Mouse (Mus musculus): ENCODE data around the gene Tmc2. TPM values are rescaled to one million over a fixed set of nuclear protein-coding genes. Genes with fewer than 3 reads are reported as not detected.

Tmc2 gene
- polyA plus RNA-seq, 1 experiment from 2014 or later, result not detected

Other genes with a start within 250 kb of the Tmc2 start
- 0.05 TPM in 1 of 2 replicates, not detected in the other for gene Tgm3, start 182.8 kb upstream of the Tmc2 start, polyA plus RNA-seq (2015; fragmentation: Nextera tagmentation; extraction: Ambion mirVana)
- gene Tgm6, start 82.8 kb upstream of the Tmc2 start, polyA plus RNA-seq (2015; fragmentation: Nextera tagmentation; extraction: Ambion mirVana), result not detected in 2 replicates
- 517 and 522 TPM in 2 replicates for gene Snrpb, start 15.8 kb upstream of the Tmc2 start, polyA plus RNA-seq (2015; fragmentation: Nextera tagmentation; extraction: Ambion mirVana)
- gene Nop56, start 79.2 kb downstream of the Tmc2 start, polyA plus RNA-seq (2015; fragmentation: Nextera tagmentation; extraction: Ambion mirVana), result 276 and 282 TPM in 2 replicates
- gene Idh3b, start 89.4 kb downstream of the Tmc2 start, polyA plus RNA-seq (2015; fragmentation: Nextera tagmentation; extraction: Ambion mirVana), result 247 and 268 TPM in 2 replicates
- 2.2 TPM in 2 replicates for gene Ebf4, start 100.0 kb downstream of the Tmc2 start, polyA plus RNA-seq (2015; fragmentation: Nextera tagmentation; extraction: Ambion mirVana)
- 36.1 and 36.3 TPM in 2 replicates for gene Cpxm1, start 202.4 kb downstream of the Tmc2 start, polyA plus RNA-seq (2015; fragmentation: Nextera tagmentation; extraction: Ambion mirVana)
- 0.13 TPM in 1 of 2 replicates, not detected in the other for gene Gm28372, start 210.0 kb downstream of the Tmc2 start, polyA plus RNA-seq (2015; fragmentation: Nextera tagmentation; extraction: Ambion mirVana)
- gene 1700020A23Rik, start 210.1 kb downstream of the Tmc2 start, polyA plus RNA-seq (2015; fragmentation: Nextera tagmentation; extraction: Ambion mirVana), result not detected in 2 replicates
- gene Tmem239, start 211.3 kb downstream of the Tmc2 start, polyA plus RNA-seq (2015; fragmentation: Nextera tagmentation; extraction: Ambion mirVana), result not detected in 2 replicates
- 74.3 and 76.7 TPM in 2 replicates for gene Vps16, start 229.1 kb downstream of the Tmc2 start, polyA plus RNA-seq (2015; fragmentation: Nextera tagmentation; extraction: Ambion mirVana)
- gene Pced1a, start 229.5 kb downstream of the Tmc2 start, polyA plus RNA-seq (2015; fragmentation: Nextera tagmentation; extraction: Ambion mirVana), result 10.5 and 11.8 TPM in 2 replicates

All from intestine, embryonic 15.5 days (tissue).